Mouse (Mus musculus): Measurements from ENCODE around the gene Zfp940.
A peak's percentile ranks its signal among the peaks of the same experiment; 100 is the strongest.
"Not testable (repeated sequence)": the region's sequence is repeated elsewhere in the genome, so short reads cannot be mapped to it uniquely, and the experiment has no call there.

The Zfp940 gene

DNA sequence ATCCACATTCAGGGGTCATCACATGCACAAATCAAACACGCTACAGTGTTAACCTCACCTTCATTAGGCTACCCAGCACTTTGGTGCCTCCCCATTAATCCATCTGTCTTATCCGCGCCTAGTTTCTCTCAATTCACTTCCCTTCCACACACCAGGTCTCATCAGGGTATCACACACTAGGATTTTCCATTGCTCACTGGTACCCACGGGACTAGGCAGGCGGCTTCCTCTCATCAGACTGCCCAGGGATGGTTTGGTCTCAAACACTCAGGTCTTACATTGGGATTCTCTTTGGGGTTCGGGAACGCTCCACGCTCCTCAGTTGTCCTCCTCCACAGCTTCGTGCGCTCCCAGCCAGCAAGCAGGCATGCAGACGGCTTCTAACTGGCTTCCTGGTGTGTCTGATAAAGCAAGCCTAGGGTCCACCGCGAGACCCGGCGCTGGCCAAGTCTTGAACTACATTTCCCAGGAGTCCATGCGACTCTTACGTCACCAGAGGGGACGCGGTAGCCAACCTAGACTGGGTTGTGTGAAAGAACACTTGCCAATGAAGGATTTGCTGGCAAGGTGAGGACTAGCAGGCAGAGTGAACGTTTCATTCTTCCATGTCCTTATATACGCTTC, at the start of gene Zfp940:
Zfp940 (minus strand) TSS at position 451 of the 624 bp plus-strand sequence.
- peak; percentile 92 for DNase-seq

DNA sequence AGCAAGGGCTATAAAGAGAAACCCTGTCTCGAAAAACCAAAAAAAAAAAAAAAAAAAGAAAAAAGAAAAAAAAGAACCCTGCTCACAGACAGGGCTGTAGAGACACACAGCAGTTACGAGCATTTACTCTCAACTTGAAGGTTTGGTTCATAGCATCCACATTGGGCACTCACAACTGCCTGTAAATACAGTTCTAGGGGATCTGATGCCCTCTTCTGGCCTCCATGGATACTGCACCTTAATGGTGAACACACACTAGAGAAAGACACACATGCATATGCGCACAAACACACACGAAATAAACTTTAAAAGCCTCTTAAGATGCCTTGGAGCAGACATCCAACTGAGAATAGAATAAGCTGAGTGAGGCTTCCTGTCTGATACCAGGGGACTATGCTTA, 44.9 kb upstream of the Zfp940 start:
- DNase-seq: no peak

- DNase-seq: no peak
Observed at GRCm38 (mm10) chr7:29892756-29893155, 39.3 kb upstream of the Zfp940 start.

GRCm38 (mm10) chr7:29890501-29890900, 37.0 kb upstream of the Zfp940 start:
- DNase-seq: no peak

GRCm38 (mm10) chr7:29880916-29881315, 27.4 kb upstream of the Zfp940 start:
- no peak for DNase-seq

DNA sequence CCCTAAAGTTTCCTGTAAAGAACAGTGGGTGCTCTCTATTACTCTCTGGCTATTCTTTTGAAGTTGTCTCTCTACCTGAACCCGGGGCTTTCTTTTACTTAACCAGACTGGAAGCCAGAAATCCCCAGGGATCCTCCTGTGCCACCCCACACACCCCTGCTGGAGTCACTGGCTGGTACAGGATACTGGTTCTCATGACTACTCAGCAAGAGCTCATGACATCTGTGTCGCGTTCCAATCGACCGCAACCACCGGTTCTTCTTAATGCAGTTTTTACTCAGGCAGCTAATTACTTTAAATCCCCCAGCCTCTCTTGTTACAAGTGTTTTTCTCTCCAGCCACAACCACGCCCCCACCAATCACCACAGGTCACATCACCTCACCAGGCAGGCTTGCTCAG, 26.6 kb upstream of the Zfp940 start:
- no peak for DNase-seq

GRCm38 (mm10) chr7:29877561-29877960, 24.1 kb upstream of the Zfp940 start:
- DNase-seq: not testable (repeated sequence)

- DNase-seq: no peak
Observed at GRCm38 (mm10) chr7:29874256-29874655, 20.8 kb upstream of the Zfp940 start.

GRCm38 (mm10) chr7:29861660-29862059, 8.2 kb upstream of the Zfp940 start:
- DNase-seq: no peak

- DNase-seq: peak; percentile 83
Observed at GRCm38 (mm10) chr7:29859532-29860517, 6.4 kb upstream of the Zfp940 start, which contains the start of gene Zfp420. Zfp420 (plus strand) TSS chr7:29859979.

- DNase-seq: no peak
Observed at GRCm38 (mm10) chr7:29852831-29853218, 644 bp downstream of the Zfp940 start.

DNA sequence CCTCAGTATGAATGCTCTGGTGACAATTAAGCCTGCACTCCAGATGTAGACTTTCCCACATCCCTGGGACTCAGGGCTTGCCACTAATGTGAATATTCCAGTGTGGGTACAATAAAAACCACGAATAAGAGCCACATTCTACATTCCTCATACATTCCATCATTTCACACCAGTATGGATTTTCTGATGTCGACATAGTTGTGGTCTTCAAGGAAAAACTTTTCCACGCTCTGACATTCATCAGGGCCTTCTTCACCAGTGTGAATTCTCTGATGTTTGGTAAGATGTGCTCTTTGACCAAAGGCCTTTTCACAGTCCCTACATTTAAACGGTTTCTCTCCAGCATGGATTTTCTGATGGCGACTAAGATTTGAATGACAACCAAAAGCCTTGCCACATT, 8.9 kb downstream of the Zfp940 start:
- DNase-seq: no peak

DNA sequence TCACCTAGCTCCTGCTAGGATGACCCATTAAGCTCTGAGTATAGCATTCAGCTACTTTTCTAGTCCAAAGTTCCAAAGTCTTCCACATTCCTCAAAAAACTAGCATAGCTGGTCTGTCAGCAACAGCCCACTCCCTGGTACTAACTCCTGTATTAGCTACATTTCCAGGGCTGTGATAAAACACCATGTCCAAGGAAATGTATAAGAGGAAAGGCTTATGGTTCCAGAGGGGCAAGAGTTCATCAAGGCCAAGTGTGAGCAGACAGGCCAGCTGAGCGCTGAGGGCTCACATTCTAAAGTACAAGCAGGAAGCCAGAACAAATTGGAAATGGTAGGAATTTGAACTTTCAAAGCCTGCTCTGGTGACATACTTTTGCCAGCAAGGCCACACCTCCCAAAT, 11.4 kb downstream of the Zfp940 start:
- DNase-seq: no peak

GRCm38 (mm10) chr7:29839256-29839655, 14.2 kb downstream of the Zfp940 start:
- no peak for DNase-seq

GRCm38 (mm10) chr7:29836816-29837215, 16.7 kb downstream of the Zfp940 start:
- DNase-seq: no peak

DNA sequence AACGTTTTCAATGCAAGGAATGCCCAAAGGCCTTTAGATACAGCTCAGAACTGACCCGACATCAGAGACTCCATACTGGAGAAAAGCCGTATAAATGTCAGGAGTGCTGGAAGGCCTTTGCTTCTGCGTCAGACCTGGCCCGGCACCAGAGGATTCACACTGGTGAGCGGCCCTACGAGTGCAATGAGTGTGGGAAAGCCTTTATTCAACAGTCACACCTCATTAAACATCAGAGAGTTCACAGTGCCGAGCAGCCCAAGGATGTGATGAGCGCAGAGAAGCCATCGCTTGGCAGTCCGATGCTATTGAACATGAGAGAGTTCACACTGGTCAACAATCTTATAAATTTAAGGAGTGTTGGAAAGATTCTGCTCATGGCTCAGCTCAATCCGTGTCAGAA, 23.7 kb downstream of the Zfp940 start:
- no peak for DNase-seq

DNA sequence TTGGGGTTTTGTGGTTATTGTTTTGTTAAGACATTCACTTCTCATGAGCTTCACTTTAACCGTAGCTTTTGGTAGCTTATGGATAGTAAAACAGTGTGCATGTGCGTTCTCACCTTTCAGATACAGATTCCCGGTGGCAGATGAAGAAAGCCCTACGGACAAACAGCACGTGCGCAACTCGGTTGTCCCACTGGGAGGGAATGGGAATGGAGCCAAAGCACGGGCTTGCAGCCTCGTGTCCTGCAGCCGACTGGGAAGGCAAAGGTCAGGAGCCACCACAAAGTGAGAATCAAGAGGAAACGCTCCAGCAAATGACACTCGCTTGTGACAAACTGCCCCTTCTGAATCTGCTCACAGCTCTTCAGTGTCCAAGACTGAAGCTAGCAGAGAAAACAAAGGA, 25.5 kb downstream of the Zfp940 start:
- no peak for DNase-seq

GRCm38 (mm10) chr7:29818619-29819254, 34.7 kb downstream of the Zfp940 start:
- DNase-seq: peak; percentile 81

GRCm38 (mm10) chr7:29815910-29816429, 37.5 kb downstream of the Zfp940 start, which contains the start of gene Zfp790:
Zfp790 (plus strand) TSS chr7:29816114.
- DNase-seq: peak; percentile 77

DNA sequence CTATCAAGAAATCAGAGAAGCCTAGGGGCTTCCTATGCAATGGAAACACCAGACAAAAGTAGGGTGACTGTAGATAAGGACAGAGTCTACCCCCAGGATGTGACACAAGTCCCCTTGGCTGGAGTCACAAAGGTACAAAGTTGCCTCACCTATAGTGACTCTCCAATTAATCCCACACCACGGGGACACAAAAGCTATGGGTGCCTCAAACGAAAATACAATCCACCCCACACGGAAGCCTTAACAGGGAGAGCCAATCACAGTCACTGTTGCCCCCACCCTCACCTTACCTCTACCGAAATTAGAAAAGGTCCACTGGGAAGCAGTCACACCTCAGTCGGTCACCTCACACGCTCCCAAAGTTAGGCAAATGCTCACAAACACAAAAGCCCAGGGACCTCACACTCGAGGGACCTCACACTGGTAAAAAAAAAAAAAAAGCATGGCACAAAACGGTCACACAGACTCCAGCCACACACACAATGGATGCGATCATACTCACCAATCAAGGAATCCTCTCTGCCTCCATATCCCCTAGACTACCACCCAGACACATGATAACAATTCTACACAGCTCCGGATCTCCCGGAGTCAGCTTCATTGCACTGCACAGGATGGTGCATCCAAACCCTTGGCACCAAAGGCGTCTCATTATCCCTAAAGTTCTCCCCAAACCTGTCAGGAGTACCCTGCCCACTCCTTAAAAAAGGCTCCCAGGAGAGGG, 38.2 kb downstream of the Zfp940 start:
- peak; percentile 13 for DNase-seq

DNA sequence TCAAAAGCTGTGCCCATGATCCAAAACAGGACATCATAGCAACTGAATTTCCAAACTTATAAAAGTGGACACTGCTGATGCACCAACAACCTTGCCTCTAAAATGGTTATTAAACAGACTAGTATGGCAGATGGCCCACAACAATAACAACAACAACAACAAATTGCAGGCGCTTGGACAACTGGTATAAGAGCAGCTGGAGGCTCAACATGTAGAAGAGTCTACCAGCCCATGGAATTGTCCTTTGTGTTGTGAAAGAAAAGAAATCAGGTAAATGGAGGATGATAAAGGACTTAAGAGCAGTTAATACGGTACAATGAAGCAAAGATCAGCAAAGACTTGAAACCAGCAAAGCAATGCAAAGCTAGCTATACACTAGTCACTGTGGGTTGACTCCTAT, 39.1 kb downstream of the Zfp940 start:
- DNase-seq: no peak

GRCm38 (mm10) chr7:29812244-29812643, 41.2 kb downstream of the Zfp940 start:
- no peak for DNase-seq

DNA sequence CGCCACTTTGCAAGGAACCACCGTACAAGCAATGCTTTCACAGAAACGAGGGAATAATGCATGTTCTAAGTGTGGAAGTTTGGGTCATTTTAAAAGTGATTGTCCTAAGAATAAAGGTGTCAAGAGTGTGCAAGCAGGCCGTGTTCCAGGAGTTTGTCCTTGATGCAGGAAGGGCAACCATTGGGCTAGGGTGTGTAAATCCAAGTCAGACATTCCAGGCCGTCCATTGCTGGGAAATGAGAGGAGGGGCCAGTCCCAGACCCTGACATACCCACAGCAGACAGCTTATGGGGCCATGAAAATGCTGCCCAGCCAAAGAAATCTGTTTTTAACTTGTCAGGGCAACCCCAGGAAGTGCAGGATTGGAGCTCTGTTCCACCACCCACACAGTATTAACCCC, 46.4 kb downstream of the Zfp940 start:
- DNase-seq: no peak

Measured in thymus, postnatal 4 days (tissue).